ENCODE assay signal across 8 mouse cellular contexts in genomic region chr2:30807147-30807647, GRCm38 (mm10). TPM values are rescaled to one million over a fixed set of nuclear protein-coding genes. Genes with fewer than 3 reads are reported as not detected.
A peak's percentile ranks its signal among the peaks of the same experiment; 100 is the strongest.
DNase-seq lines count a peak whose midpoint lies in the region; ATAC-seq and TF ChIP-seq lines count a peak whose summit lies in the region.

No protein-coding gene starts in this region.

- H3K4me1 ChIP-seq in lung, embryonic 16.5 days (replicated peaks; ENCODE audit: control insufficient read depth, insufficient read depth, low read length) = peaks cover 15% of the 10 kb centered on the region
- H3K4me1 ChIP-seq in limb, embryonic 12.5 days (replicated peaks) = peaks cover 20% of the 10 kb centered on the region
- peaks cover 22% of the 10 kb centered on the region for H3K4me1 ChIP-seq in olfactory bulb, adult 2 months (ENCODE audit: control insufficient read depth, insufficient read depth, low read length)

- H3K4me2 ChIP-seq in lung, embryonic 16.5 days (ENCODE audit: low read depth, low read length) = peak overlapping the region; percentile 95
- H3K4me2 ChIP-seq in limb, embryonic 12.5 days = peak overlapping the region; percentile 87

- H3K27ac ChIP-seq in lung, embryonic 16.5 days (ENCODE audit: low read length) = peak overlapping the region; percentile 45
- peak overlapping the region; percentile 71 for H3K27ac ChIP-seq in limb, embryonic 12.5 days
- H3K27ac ChIP-seq in olfactory bulb, adult 2 months (ENCODE audit: insufficient read depth, low read depth, low read length) = no peak overlapping the region

- 6% methylated on average over 28 of the region's 28 CpGs for WGBS in lung, embryonic 16.5 days
- WGBS in limb, embryonic 12.5 days = 9% methylated on average over 28 of the region's 28 CpGs
- 4% methylated on average over 28 of the region's 28 CpGs for WGBS in olfactory bulb, adult 2 months

- H3K36me3 ChIP-seq in lung, embryonic 16.5 days (ENCODE audit: control insufficient read depth, insufficient read depth, low read length) = no peaks in the 10 kb centered on the region; the same call in 1 of the 2 replicates
- peaks cover 16% of the 10 kb centered on the region for H3K36me3 ChIP-seq in limb, embryonic 12.5 days

- TF ChIP-seq POLR2A in olfactory bulb, adult 2 months (IDR thresholded peaks at IDR 0.05; ENCODE audit: insufficient read depth, low read depth, low read length) = no peak

- H3K4me3 ChIP-seq in lung, embryonic 16.5 days (ENCODE audit: low read length) = peak overlapping the region; percentile 94
- H3K4me3 ChIP-seq in limb, embryonic 12.5 days (replicated peaks) = peak overlapping the region; percentile 81
- H3K4me3 ChIP-seq in olfactory bulb, adult 2 months (ENCODE audit: insufficient read depth, low read depth, low read length) = peak overlapping the region; percentile 73

- no peak for DNase-seq in lung, postnatal 36 days
- no peak for DNase-seq in thymus, postnatal 14 days
- no peak for DNase-seq in thymus, adult 18-20 months
- no peak for DNase-seq in retina, embryonic 14.5 days (ENCODE audit: low spot score)

- no peaks in the 10 kb centered on the region for H3K27me3 ChIP-seq in lung, embryonic 16.5 days (ENCODE audit: control insufficient read depth, insufficient read depth, low read depth, low read length)
- H3K27me3 ChIP-seq in limb, embryonic 12.5 days = peaks cover 17% of the 10 kb centered on the region

- peak overlapping the region; percentile 69 for H3K9ac ChIP-seq in lung, embryonic 16.5 days (ENCODE audit: low read length)
- H3K9ac ChIP-seq in limb, embryonic 12.5 days (replicated peaks) = peak overlapping the region; percentile 81

- H3K9me3 ChIP-seq in lung, embryonic 16.5 days (ENCODE audit: control insufficient read depth, low read length) = no peaks in the 10 kb centered on the region
- no peaks in the 10 kb centered on the region for H3K9me3 ChIP-seq in limb, embryonic 12.5 days

- no peak for TF ChIP-seq CTCF in olfactory bulb, adult 2 months (IDR thresholded peaks at IDR 0.05; ENCODE audit: insufficient read depth, low read depth, low read length)

- peak; percentile 24; the same call in 1 of the 2 replicates for ATAC-seq in lung, embryonic 16.5 days (ENCODE audit: low read depth)
- ATAC-seq in erythroblast, adult 5-6 weeks (replicated peaks; ENCODE audit: low FRiP score, poor library complexity, severe bottlenecking) = peak; percentile 37
- ATAC-seq in limb, embryonic 12.5 days (ENCODE audit: insufficient number of reproducible peaks, insufficient read depth, low FRiP score, low TSS enrichment, low read depth) = peak; percentile 47; the same call in 1 of the 2 replicates

RNA-seq across cellular contexts. Expression of gene Ntmt1, which starts 0.4 kb away (rescaled TPM):
- polyA plus RNA-seq in lung, embryonic 16.5 days (2015; fragmentation: Nextera tagmentation; extraction: Ambion mirVana) = 76.4 and 76.6 TPM in 2 replicates
- 2.7 TPM in 2 replicates for total RNA-seq in erythroblast, adult 5-6 weeks (2015; ENCODE audit: low replicate concordance)
- total RNA-seq in erythroblast, adult 5-6 weeks (2017; ENCODE audit: low replicate concordance) = 3.9 TPM in 1 of 2 replicates, not detected in the other
- polyA plus RNA-seq in limb, embryonic 12.5 days (2016; fragmentation: Nextera tagmentation; extraction: Ambion mirVana) = 103 and 108 TPM in 2 replicates
- not detected in 2 replicates for polyA plus RNA-seq in olfactory bulb, adult 2 months (2012; ENCODE audit: insufficient read depth, insufficient read length, low replicate concordance, missing spikeins)

RNA-seq across cellular contexts. Expression of gene 1700001O22Rik, which starts 3.7 kb away (rescaled TPM):
- polyA plus RNA-seq in lung, embryonic 16.5 days (2015; fragmentation: Nextera tagmentation; extraction: Ambion mirVana) = 3.7 and 4.2 TPM in 2 replicates
- not detected in 2 replicates for total RNA-seq in erythroblast, adult 5-6 weeks (2015; ENCODE audit: low replicate concordance)
- total RNA-seq in erythroblast, adult 5-6 weeks (2017; ENCODE audit: low replicate concordance) = not detected in 2 replicates
- 3.1 and 5.4 TPM in 2 replicates for polyA plus RNA-seq in limb, embryonic 12.5 days (2016; fragmentation: Nextera tagmentation; extraction: Ambion mirVana)
- not detected in 2 replicates for polyA plus RNA-seq in olfactory bulb, adult 2 months (2012; ENCODE audit: insufficient read depth, insufficient read length, low replicate concordance, missing spikeins)

RNA-seq across cellular contexts. Expression of gene Asb6, which starts 22.9 kb away (rescaled TPM):
- 32.7 and 33.5 TPM in 2 replicates for polyA plus RNA-seq in lung, embryonic 16.5 days (2015; fragmentation: Nextera tagmentation; extraction: Ambion mirVana)
- 13.6 and 19.2 TPM in 2 replicates for total RNA-seq in erythroblast, adult 5-6 weeks (2015; ENCODE audit: low replicate concordance)
- 40.6 and 42.2 TPM in 2 replicates for total RNA-seq in erythroblast, adult 5-6 weeks (2017; ENCODE audit: low replicate concordance)
- polyA plus RNA-seq in limb, embryonic 12.5 days (2016; fragmentation: Nextera tagmentation; extraction: Ambion mirVana) = 44.9 and 47.4 TPM in 2 replicates
- not detected in 2 replicates for polyA plus RNA-seq in olfactory bulb, adult 2 months (2012; ENCODE audit: insufficient read depth, insufficient read length, low replicate concordance, missing spikeins)

RNA-seq across cellular contexts. Expression of gene Prrx2, which starts 27.6 kb away (rescaled TPM):
- polyA plus RNA-seq in lung, embryonic 16.5 days (2015; fragmentation: Nextera tagmentation; extraction: Ambion mirVana) = 7.2 and 9.4 TPM in 2 replicates
- not detected in 2 replicates for total RNA-seq in erythroblast, adult 5-6 weeks (2015; ENCODE audit: low replicate concordance)
- total RNA-seq in erythroblast, adult 5-6 weeks (2017; ENCODE audit: low replicate concordance) = not detected in 2 replicates
- polyA plus RNA-seq in limb, embryonic 12.5 days (2016; fragmentation: Nextera tagmentation; extraction: Ambion mirVana) = 194 and 201 TPM in 2 replicates
- polyA plus RNA-seq in olfactory bulb, adult 2 months (2012; ENCODE audit: insufficient read depth, insufficient read length, low replicate concordance, missing spikeins) = not detected in 2 replicates

Comparison
In these comparisons a context has a peak if more than half of its experiments do, and no peak if none do; other contexts are left out.
1. RNA of gene Ntmt1, which starts 0.4 kb away (polyA plus RNA-seq): 103 to 108 TPM in limb, embryonic 12.5 days and 76.4 to 76.6 TPM in lung, embryonic 16.5 days; not detected in olfactory bulb, adult 2 months; every median in the first group is over 10 times any median in the second.
2. Peak in every context shown above with its lines, with median percentiles within 50 percentile points of each other: ATAC-seq and H3K4me3 ChIP-seq.